Mouse (Mus musculus): ENCODE data around the gene Sh3rf3. TPM values are rescaled to one million over a fixed set of nuclear protein-coding genes. Genes with fewer than 3 reads are reported as not detected.

Sh3rf3 gene
- polyA plus RNA-seq, 1 experiment from 2014 or later: not detected

GRCm38 (mm10) chr10:58833146-58833545, 20.0 kb downstream of the Sh3rf3 start:
- Histone ChIP-seq H3K27ac (no peak overlapping the region), H3K4me3 (ENCODE audit: inconsistent target) (no peak overlapping the region), H3K36me3 (ENCODE audit: inconsistent target) (no peaks in the 10 kb centered on the region), H3K79me2 (ENCODE audit: inconsistent target) (no peaks in the 10 kb centered on the region)
- WGBS (ENCODE audit: missing documents): 92% methylated on average over 3 of the region's 3 CpGs

GRCm38 (mm10) chr10:58833741-58834178, 20.6 kb downstream of the Sh3rf3 start:
- Histone ChIP-seq H3K4me3 (ENCODE audit: inconsistent target) (no peak overlapping the region), H3K79me2 (ENCODE audit: inconsistent target) (no peaks in the 10 kb centered on the region), H3K36me3 (ENCODE audit: inconsistent target) (no peaks in the 10 kb centered on the region), H3K27ac (no peak overlapping the region)
- 86% methylated on average over 13 of the region's 13 CpGs for WGBS (ENCODE audit: missing documents)

DNA sequence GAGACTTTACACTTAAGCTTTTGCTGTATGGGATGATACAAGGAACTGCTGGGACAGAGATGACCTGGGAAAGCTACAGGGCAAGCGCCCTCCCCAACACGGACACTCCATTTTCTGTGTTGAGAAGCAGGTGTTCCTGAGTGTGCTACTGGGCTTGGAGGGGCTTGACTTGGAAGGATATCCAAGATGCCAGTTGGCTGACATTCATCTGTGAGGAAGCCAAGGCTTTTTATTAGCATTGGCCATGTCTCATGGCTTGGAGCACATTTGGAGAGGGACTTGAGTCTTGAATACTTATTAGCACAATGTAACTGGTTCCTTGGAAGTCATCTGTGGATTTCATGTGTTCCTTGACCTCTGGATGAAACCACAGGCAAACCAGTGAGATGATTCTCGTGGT, 23.2 kb downstream of the Sh3rf3 start:
- Histone ChIP-seq H3K79me2 (ENCODE audit: inconsistent target) (no peaks in the 10 kb centered on the region), H3K4me3 (ENCODE audit: inconsistent target) (no peak overlapping the region), H3K36me3 (ENCODE audit: inconsistent target) (no peaks in the 10 kb centered on the region), H3K27ac (no peak overlapping the region)
- WGBS (ENCODE audit: missing documents): 80% methylated on average over 3 of the region's 3 CpGs

GRCm38 (mm10) chr10:58837504-58837903, 24.3 kb downstream of the Sh3rf3 start:
- Histone ChIP-seq H3K27ac (no peak overlapping the region), H3K36me3 (ENCODE audit: inconsistent target) (no peaks in the 10 kb centered on the region), H3K4me3 (ENCODE audit: inconsistent target) (no peak overlapping the region), H3K79me2 (ENCODE audit: inconsistent target) (no peaks in the 10 kb centered on the region)
- WGBS (ENCODE audit: missing documents): 90% methylated on average over 5 of the region's 5 CpGs

GRCm38 (mm10) chr10:58841945-58842344, 28.8 kb downstream of the Sh3rf3 start:
- no peaks in the 10 kb centered on the region for H3K36me3 ChIP-seq (ENCODE audit: inconsistent target)
- H3K4me3 ChIP-seq (ENCODE audit: inconsistent target): no peak overlapping the region
- no peaks in the 10 kb centered on the region for H3K79me2 ChIP-seq (ENCODE audit: inconsistent target)
- 81% methylated on average over 3 of the region's 3 CpGs for WGBS (ENCODE audit: missing documents)
- H3K27ac ChIP-seq: no peak overlapping the region

GRCm38 (mm10) chr10:58843100-58843499, 29.9 kb downstream of the Sh3rf3 start:
- Histone ChIP-seq H3K4me3 (ENCODE audit: inconsistent target) (no peak overlapping the region), H3K27ac (no peak overlapping the region), H3K79me2 (ENCODE audit: inconsistent target) (no peaks in the 10 kb centered on the region), H3K36me3 (ENCODE audit: inconsistent target) (no peaks in the 10 kb centered on the region)
- WGBS (ENCODE audit: missing documents): 88% methylated on average over 8 of the region's 8 CpGs

GRCm38 (mm10) chr10:58848127-58848526, 35.0 kb downstream of the Sh3rf3 start:
- Histone ChIP-seq H3K36me3 (ENCODE audit: inconsistent target) (no peaks in the 10 kb centered on the region), H3K27ac (no peak overlapping the region), H3K79me2 (ENCODE audit: inconsistent target) (no peaks in the 10 kb centered on the region), H3K4me3 (ENCODE audit: inconsistent target) (no peak overlapping the region)
- WGBS (ENCODE audit: missing documents): 87% methylated on average over 4 of the region's 5 CpGs

GRCm38 (mm10) chr10:58848536-58848935, 35.4 kb downstream of the Sh3rf3 start:
- Histone ChIP-seq H3K79me2 (ENCODE audit: inconsistent target) (no peaks in the 10 kb centered on the region), H3K4me3 (ENCODE audit: inconsistent target) (no peak overlapping the region), H3K36me3 (ENCODE audit: inconsistent target) (no peaks in the 10 kb centered on the region), H3K27ac (no peak overlapping the region)
- WGBS (ENCODE audit: missing documents): 82% methylated on average over 6 of the region's 6 CpGs

DNA sequence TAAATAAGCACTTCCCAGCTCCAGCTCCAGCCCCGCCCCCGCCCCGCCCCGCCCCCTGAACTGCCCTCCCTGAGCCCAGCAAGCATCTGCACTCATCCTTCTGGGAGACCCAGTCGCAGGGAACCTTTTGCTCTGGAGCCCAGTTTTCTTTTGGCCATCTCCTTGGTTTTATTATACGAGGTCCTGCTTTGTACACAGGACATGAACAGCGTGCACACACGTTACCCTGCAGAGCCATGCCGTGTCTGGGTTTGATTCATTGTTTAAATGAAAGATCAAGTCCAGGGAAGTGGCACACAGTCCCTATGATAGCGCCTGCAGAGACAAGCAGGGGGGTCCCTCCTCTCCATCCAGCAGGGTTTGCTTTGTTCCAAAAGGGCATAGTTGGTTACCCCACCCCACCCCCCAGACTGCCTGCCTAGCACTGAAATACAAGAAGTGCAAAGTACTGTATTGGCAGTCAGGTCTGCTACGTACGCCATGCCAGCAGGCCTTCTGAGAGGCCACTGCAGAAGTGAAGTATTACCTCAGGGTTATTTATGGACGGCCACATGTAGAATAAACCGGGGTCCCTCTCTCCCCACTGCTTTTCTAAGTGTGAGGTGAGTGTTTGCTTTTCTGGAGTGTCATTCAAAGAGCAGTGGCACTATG, 41.5 kb downstream of the Sh3rf3 start:
- 51% methylated on average over 14 of the region's 14 CpGs for WGBS (ENCODE audit: missing documents)

DNA sequence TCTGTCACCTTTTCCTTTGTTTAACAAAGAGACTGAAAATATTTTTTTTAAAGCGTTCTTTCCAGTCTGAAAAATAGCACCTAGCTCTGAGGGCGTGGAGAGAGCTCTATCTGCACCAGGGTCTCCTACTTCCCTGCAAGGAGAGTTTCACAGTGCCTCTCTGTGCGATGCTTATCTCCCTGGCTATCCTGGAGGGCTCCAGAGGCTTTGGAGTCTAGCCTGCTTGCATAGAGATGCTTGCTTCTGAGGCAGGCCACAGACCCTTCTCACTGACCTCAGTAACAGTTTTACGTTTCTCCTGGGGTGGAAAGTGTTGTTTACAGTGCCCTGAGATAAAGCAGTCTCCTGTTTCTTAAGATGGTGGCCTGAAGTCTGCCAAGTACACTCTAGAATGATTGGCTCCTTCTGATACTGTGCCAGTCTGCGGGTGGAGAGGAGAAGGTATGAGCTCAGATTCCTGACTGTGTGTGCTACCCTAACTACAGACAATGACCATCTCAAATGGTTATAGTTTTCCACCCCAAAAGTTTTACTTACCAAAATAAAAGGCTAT, 42.1 kb downstream of the Sh3rf3 start:
- 91% methylated on average over 5 of the region's 5 CpGs for WGBS (ENCODE audit: missing documents)
- H3K27ac ChIP-seq: no peak overlapping the region
- H3K36me3 ChIP-seq (ENCODE audit: inconsistent target): no peaks in the 10 kb centered on the region
- no peak overlapping the region for H3K4me3 ChIP-seq (ENCODE audit: inconsistent target)
- H3K79me2 ChIP-seq (ENCODE audit: inconsistent target): no peaks in the 10 kb centered on the region

More for the DNA sequence above, 41.5 kb downstream of the Sh3rf3 start:
- Histone ChIP-seq H3K36me3 (ENCODE audit: inconsistent target) (no peaks in the 10 kb centered on the region), H3K27ac (no peak overlapping the region), H3K4me3 (ENCODE audit: inconsistent target) (no peak overlapping the region), H3K79me2 (ENCODE audit: inconsistent target) (no peaks in the 10 kb centered on the region)

- no peak overlapping the region for H3K27ac ChIP-seq
- WGBS (ENCODE audit: missing documents): 76% methylated on average over 8 of the region's 9 CpGs
- H3K4me3 ChIP-seq (ENCODE audit: inconsistent target): no peak overlapping the region
- H3K79me2 ChIP-seq (ENCODE audit: inconsistent target): no peaks in the 10 kb centered on the region
- no peaks in the 10 kb centered on the region for H3K36me3 ChIP-seq (ENCODE audit: inconsistent target)
These were observed 42.7 kb downstream of the Sh3rf3 start for GRCm38 (mm10) chr10:58855814-58856213.

DNA sequence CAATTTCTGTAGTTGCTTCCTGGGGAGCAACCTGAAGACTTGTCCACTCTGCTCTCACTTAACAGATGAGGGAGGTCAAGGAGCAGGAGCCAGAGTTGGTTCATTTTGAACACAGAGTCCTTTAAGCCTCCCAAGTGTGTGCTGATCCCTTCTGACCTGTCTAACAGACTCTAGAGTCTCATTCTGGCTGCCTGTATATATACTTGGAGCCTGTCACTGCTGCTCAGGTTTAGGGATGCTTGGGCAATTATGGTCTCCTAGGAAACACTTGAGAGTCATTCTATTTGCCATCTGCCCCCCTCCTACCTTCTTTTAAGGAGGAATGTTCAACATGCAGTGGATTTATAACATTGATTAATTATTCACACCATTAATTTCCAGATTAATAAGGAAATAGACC, 43.6 kb downstream of the Sh3rf3 start:
- H3K79me2 ChIP-seq (ENCODE audit: inconsistent target): no peaks in the 10 kb centered on the region
- H3K27ac ChIP-seq: no peak overlapping the region
- H3K36me3 ChIP-seq (ENCODE audit: inconsistent target): no peaks in the 10 kb centered on the region
- H3K4me3 ChIP-seq (ENCODE audit: inconsistent target): no peak overlapping the region

- Histone ChIP-seq H3K79me2 (ENCODE audit: inconsistent target) (no peaks in the 10 kb centered on the region), H3K27ac (no peak overlapping the region), H3K36me3 (ENCODE audit: inconsistent target) (no peaks in the 10 kb centered on the region), H3K4me3 (ENCODE audit: inconsistent target) (no peak overlapping the region)
- 93% methylated on average over 2 of the region's 2 CpGs for WGBS (ENCODE audit: missing documents)
These were observed 51.6 kb downstream of the Sh3rf3 start for GRCm38 (mm10) chr10:58864735-58865134.

GRCm38 (mm10) chr10:58867536-58867935, 54.4 kb downstream of the Sh3rf3 start:
- Histone ChIP-seq H3K79me2 (ENCODE audit: inconsistent target) (no peaks in the 10 kb centered on the region), H3K36me3 (ENCODE audit: inconsistent target) (no peaks in the 10 kb centered on the region), H3K27ac (no peak overlapping the region), H3K4me3 (ENCODE audit: inconsistent target) (no peak overlapping the region)
- WGBS (ENCODE audit: missing documents): 86% methylated on average over 2 of the region's 2 CpGs

- Histone ChIP-seq H3K79me2 (ENCODE audit: inconsistent target) (no peaks in the 10 kb centered on the region), H3K36me3 (ENCODE audit: inconsistent target) (no peaks in the 10 kb centered on the region), H3K27ac (no peak overlapping the region), H3K4me3 (ENCODE audit: inconsistent target) (no peak overlapping the region)
- WGBS (ENCODE audit: missing documents): 92% methylated on average over 1 of the region's 1 CpGs
These were observed 56.7 kb downstream of the Sh3rf3 start for GRCm38 (mm10) chr10:58869836-58870235.

Data from macrophage (primary cell).